Mouse (Mus musculus) kidney, embryonic 14.5 days (tissue): ENCODE measurements around the gene Bsph1. TPM values are rescaled to one million over a fixed set of nuclear protein-coding genes. Genes with fewer than 3 reads are reported as not detected.
"Not testable (repeated sequence)": the region's sequence is repeated elsewhere in the genome, so short reads cannot be mapped to it uniquely, and the experiment has no call there.

Experiments
- ATAC-seq: fragments of 200-750 bp; cut with Nextera tagmentation; 2 replicates; pipeline ENCODE4 v1.8.0; 2017; ENCODE audit warnings: moderate number of reproducible peaks, mild to moderate bottlenecking, moderate TSS enrichment, moderate library complexity; ENCODE audit not compliant: low FRiP score, low TSS enrichment
- H3K27ac ChIP-seq: fragments of 300-500 bp; sonication (generic); 2 replicates; pipeline ENCODE4 v1.5.1; 2014; ENCODE audit warnings: low read depth, mild to moderate bottlenecking, low read length, moderate library complexity, mixed read lengths
- H3K27me3 ChIP-seq: fragments of 300-500 bp; sonication (generic); 2 replicates; pipeline ENCODE4 v1.6.1; 2014; ENCODE audit warnings: mild to moderate bottlenecking, low read length; ENCODE audit not compliant: control insufficient read depth, insufficient read depth
- H3K36me3 ChIP-seq: fragments of 300-500 bp; sonication (generic); 2 replicates; pipeline ENCODE4 v1.6.1; 2014; ENCODE audit warnings: low read length, mixed read lengths; ENCODE audit not compliant: control insufficient read depth, insufficient read depth
- H3K4me1 ChIP-seq: fragments of 300-500 bp; sonication (generic); 2 replicates; pipeline ENCODE4 v1.6.1; 2014; ENCODE audit warnings: low read length, mixed read lengths; ENCODE audit not compliant: control insufficient read depth, insufficient read depth
- H3K4me2 ChIP-seq: fragments of 300-500 bp; sonication (generic); replicated peaks from 2 replicates; pipeline ENCODE4 v1.6.1; 2014; ENCODE audit warnings: low read depth, mild to moderate bottlenecking, low read length
- H3K4me3 ChIP-seq: fragments of 300-500 bp; sonication (generic); 2 replicates; pipeline ENCODE4 v1.5.1; 2014; ENCODE audit warnings: mild to moderate bottlenecking, low read length
- H3K9ac ChIP-seq: fragments of 300-500 bp; sonication (generic); 2 replicates; pipeline ENCODE4 v1.6.1; 2014; ENCODE audit warnings: low read depth, mild to moderate bottlenecking, low read length, moderate library complexity
- H3K9me3 ChIP-seq: fragments of 300-500 bp; sonication (generic); 2 replicates; pipeline ENCODE4 v1.6.1; 2016; ENCODE audit warnings: low read length; ENCODE audit not compliant: control insufficient read depth
- WGBS: fragments of 180-500 bp; shearing (Covaris S2); extraction: QIAGEN DNeasy Blood & Tissue Kit; methylation state at CpG from one replicate; pipeline ENCODE4 v1.1.7; 2014; 5-methylcytosine and 5-hydroxymethylcytosine counted together
- polyA plus RNA-seq: library from polyadenylated mRNA; unstranded; fragments of >200 nt; fragmentation: Nextera tagmentation; extraction: Ambion mirVana; gene quantifications from 2 replicates; pipeline ENCODE4 v1.2.1, GENCODE M21; 2014

The Bsph1 gene
- not detected in 2 replicates for polyA plus RNA-seq

DNA sequence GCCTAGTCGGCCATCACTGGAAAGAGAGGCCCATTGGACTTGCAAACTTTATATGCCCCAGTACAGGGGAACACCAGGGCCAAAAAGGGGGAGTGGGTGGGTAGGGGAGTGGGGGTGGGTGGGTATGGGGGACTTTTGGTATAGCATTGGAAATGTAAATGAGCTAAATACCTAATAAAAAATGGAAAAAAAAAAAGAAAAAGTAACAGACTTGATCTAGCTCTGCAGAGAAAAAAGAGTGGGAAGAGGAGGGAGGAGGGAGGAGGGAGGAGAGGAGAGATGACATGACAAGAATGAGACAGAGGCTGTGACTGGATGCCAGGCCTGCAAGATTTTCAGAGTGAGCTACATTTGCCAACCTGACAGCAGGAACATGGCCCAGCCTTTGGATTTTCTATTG lies at the start of gene Bsph1:
Bsph1 (plus strand) TSS at position 301 of the 400 bp plus-strand sequence.
- H3K27me3 ChIP-seq, ATAC-seq, H3K4me2 ChIP-seq, H3K9ac ChIP-seq, H3K27ac ChIP-seq, H3K36me3 ChIP-seq, H3K4me1 ChIP-seq, H3K9me3 ChIP-seq, H3K4me3 ChIP-seq: not testable (repeated sequence)
- 69% methylated on average over 1 of the region's 1 CpGs for WGBS

DNA sequence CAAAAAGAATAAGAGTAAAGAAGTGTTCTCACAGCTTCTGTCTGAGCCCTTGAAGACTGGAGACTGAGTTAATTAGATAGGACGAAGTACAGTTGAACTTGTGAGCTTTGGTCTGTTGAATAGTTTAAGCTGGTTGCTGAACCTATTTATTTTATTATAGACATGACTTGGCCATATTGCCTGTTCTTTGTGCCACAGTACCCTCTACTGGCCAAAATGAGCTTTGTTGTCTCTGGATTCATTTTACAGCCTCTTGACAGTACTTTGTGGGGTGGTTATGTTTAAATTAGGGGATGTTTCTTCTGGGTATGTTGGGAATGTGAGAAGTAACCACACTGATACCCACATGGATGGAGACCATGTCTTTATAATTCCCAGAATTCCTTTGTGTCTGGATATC lies 60.9 kb downstream of the Bsph1 start:
- WGBS, result 64% methylated on average over 1 of the region's 1 CpGs
- no peaks in the 10 kb centered on the region for H3K4me1 ChIP-seq
- no peak overlapping the region for H3K27ac ChIP-seq
- no peaks in the 10 kb centered on the region for H3K36me3 ChIP-seq
- no peak overlapping the region for H3K9ac ChIP-seq
- H3K9me3 ChIP-seq, result no peaks in the 10 kb centered on the region
- H3K4me3 ChIP-seq, result no peak overlapping the region
- no peak for ATAC-seq
- H3K4me2 ChIP-seq, result no peak overlapping the region
- H3K27me3 ChIP-seq, result no peaks in the 10 kb centered on the region

Other genes with a start within 250 kb of the Bsph1 start
- gene Vmn1r89, start 237.8 kb upstream of the Bsph1 start, polyA plus RNA-seq, result not detected in 2 replicates
- 120 and 129 TPM in 2 replicates for gene Lig1, start 173.6 kb upstream of the Bsph1 start, polyA plus RNA-seq
- gene Zswim9, start 172.1 kb upstream of the Bsph1 start, polyA plus RNA-seq, result 3.6 and 10.3 TPM in 2 replicates
- 1.2 TPM in 2 replicates for gene Pla2g4c, start 126.2 kb upstream of the Bsph1 start, polyA plus RNA-seq
- not detected in 2 replicates for gene Cabp5, start 52.7 kb upstream of the Bsph1 start, polyA plus RNA-seq
- gene Bsph2, start 120.2 kb downstream of the Bsph1 start, polyA plus RNA-seq, result not detected in 2 replicates
- not detected in 2 replicates for gene Sult2a5, start 173.1 kb downstream of the Bsph1 start, polyA plus RNA-seq